Comparison of ENCODE assay signal across 9 mouse cellular contexts in genomic region chr1:127484188-127484587, GRCm38 (mm10).
A peak's percentile ranks its signal among the peaks of the same experiment; 100 is the strongest.
DNase-seq lines count a peak whose midpoint lies in the region; ATAC-seq and TF ChIP-seq lines count a peak whose summit lies in the region.
"Had no signal": no experiment of that assay in that cellular context is flagged by ENCODE, and none has a peak within 500 bp of the region (broad histone marks: within the 10 kb centered on the region; RNA-seq: fewer than 3 reads in every experiment).

No protein-coding gene starts in this region.

- no peak for TF ChIP-seq EP300 in stomach, postnatal 0 days (optimal IDR thresholded peaks at IDR 0.05)

- no peaks in the 10 kb centered on the region for H3K9me3 ChIP-seq in hindbrain, embryonic 14.5 days (ENCODE audit: control insufficient read depth, low read length)
- no peaks in the 10 kb centered on the region for H3K9me3 ChIP-seq in hindbrain, embryonic 10.5 days
- H3K9me3 ChIP-seq in neural tube, embryonic 13.5 days: no peaks in the 10 kb centered on the region
- no peaks in the 10 kb centered on the region for H3K9me3 ChIP-seq in neural tube, embryonic 15.5 days (replicated peaks)
- H3K9me3 ChIP-seq in stomach, postnatal 0 days (ENCODE audit: control insufficient read depth, low read length): no peaks in the 10 kb centered on the region
- H3K9me3 ChIP-seq: heart, embryonic 15.5 days had no signal

- peak; percentile 29; the same call in 1 of the 2 replicates for ATAC-seq in hindbrain, embryonic 14.5 days (ENCODE audit: low FRiP score)
- 0 out of 2 replicates have a peak, but pooled peaks have one; percentile 15 for ATAC-seq in neural tube, embryonic 13.5 days (ENCODE audit: low read depth)
- no peak for ATAC-seq in neural tube, embryonic 15.5 days (ENCODE audit: low FRiP score)
- ATAC-seq in stomach, postnatal 0 days (ENCODE audit: low FRiP score, low TSS enrichment): no peak

- no peaks in the 10 kb centered on the region for H3K27me3 ChIP-seq in hindbrain, embryonic 14.5 days (ENCODE audit: control insufficient read depth, insufficient read depth, low read length)
- no peaks in the 10 kb centered on the region for H3K27me3 ChIP-seq in hindbrain, embryonic 10.5 days (ENCODE audit: insufficient read depth, poor library complexity, severe bottlenecking)
- H3K27me3 ChIP-seq in neural tube, embryonic 13.5 days: no peaks in the 10 kb centered on the region
- H3K27me3 ChIP-seq in neural tube, embryonic 15.5 days (replicated peaks): no peaks in the 10 kb centered on the region
- no peaks in the 10 kb centered on the region for H3K27me3 ChIP-seq in stomach, postnatal 0 days (ENCODE audit: control insufficient read depth, insufficient read depth, low read length)
- no peaks in the 10 kb centered on the region for H3K27me3 ChIP-seq in cerebellum, adult 2 months (ENCODE audit: control insufficient read depth, insufficient read depth, low read length)
- H3K27me3 ChIP-seq: heart, embryonic 15.5 days had no signal

- no peak for TF ChIP-seq POLR2A in cerebellum, adult 2 months (IDR thresholded peaks at IDR 0.05; ENCODE audit: borderline replicate concordance, insufficient read depth, low read length)

- no peaks in the 10 kb centered on the region for H3K4me1 ChIP-seq in hindbrain, embryonic 14.5 days (replicated peaks; ENCODE audit: control insufficient read depth, insufficient read depth, low read length)
- H3K4me1 ChIP-seq in hindbrain, embryonic 10.5 days (replicated peaks): no peaks in the 10 kb centered on the region
- H3K4me1 ChIP-seq in neural tube, embryonic 13.5 days (replicated peaks): no peaks in the 10 kb centered on the region
- H3K4me1 ChIP-seq in neural tube, embryonic 15.5 days: no peaks in the 10 kb centered on the region
- H3K4me1 ChIP-seq in stomach, postnatal 0 days (replicated peaks; ENCODE audit: control insufficient read depth, insufficient read depth): no peaks in the 10 kb centered on the region
- no peaks in the 10 kb centered on the region for H3K4me1 ChIP-seq in cerebellum, adult 2 months (ENCODE audit: control insufficient read depth, insufficient read depth, low read length)
- H3K4me1 ChIP-seq: heart, embryonic 15.5 days had no signal

- DNase-seq in hindbrain, embryonic 14.5 days (ENCODE audit: low spot score): no peak
- DNase-seq in hindbrain, embryonic 10.5 days (ENCODE audit: low spot score): no peak
- peak; percentile 9 to 10 for DNase-seq in adrenal gland, postnatal 36 days
- no peak for DNase-seq in stomach, postnatal 0 days (ENCODE audit: low spot score)
- no peak for DNase-seq in cerebellum, adult 2 months
- no peak for DNase-seq in thymus, adult 18-20 months

- no peak overlapping the region for H3K4me3 ChIP-seq in hindbrain, embryonic 14.5 days (replicated peaks; ENCODE audit: low read length)
- no peak overlapping the region for H3K4me3 ChIP-seq in hindbrain, embryonic 10.5 days
- H3K4me3 ChIP-seq in neural tube, embryonic 13.5 days: no peak overlapping the region
- no peak overlapping the region for H3K4me3 ChIP-seq in neural tube, embryonic 15.5 days (replicated peaks)
- no peak overlapping the region for H3K4me3 ChIP-seq in stomach, postnatal 0 days (ENCODE audit: low read depth, low read length)
- no peak overlapping the region for H3K4me3 ChIP-seq in cerebellum, adult 2 months (replicated peaks; ENCODE audit: insufficient read depth, low read depth, low read length)
- H3K4me3 ChIP-seq: heart, embryonic 15.5 days had no signal

- H3K4me2 ChIP-seq in hindbrain, embryonic 14.5 days (replicated peaks): no peak overlapping the region
- no peak overlapping the region for H3K4me2 ChIP-seq in neural tube, embryonic 13.5 days
- no peak overlapping the region for H3K4me2 ChIP-seq in neural tube, embryonic 15.5 days
- H3K4me2 ChIP-seq in stomach, postnatal 0 days (replicated peaks; ENCODE audit: low read depth): no peak overlapping the region
- H3K4me2 ChIP-seq: heart, embryonic 15.5 days had no signal

- H3K9ac ChIP-seq in hindbrain, embryonic 14.5 days: no peak overlapping the region
- no peak overlapping the region for H3K9ac ChIP-seq in neural tube, embryonic 13.5 days
- H3K9ac ChIP-seq in neural tube, embryonic 15.5 days (replicated peaks): no peak overlapping the region
- no peak overlapping the region for H3K9ac ChIP-seq in stomach, postnatal 0 days (ENCODE audit: low read length)
- H3K9ac ChIP-seq: heart, embryonic 15.5 days had no signal

- 92% methylated on average over 8 of the region's 8 CpGs for WGBS in hindbrain, embryonic 14.5 days
- 90% methylated on average over 8 of the region's 8 CpGs for WGBS in hindbrain, embryonic 10.5 days
- 95% methylated on average over 8 of the region's 8 CpGs for WGBS in neural tube, embryonic 13.5 days
- WGBS in neural tube, embryonic 15.5 days: 94% methylated on average over 8 of the region's 8 CpGs
- WGBS in stomach, postnatal 0 days: 92% methylated on average over 8 of the region's 8 CpGs
- WGBS in cerebellum, adult 2 months: 92% methylated on average over 8 of the region's 8 CpGs

- no peak overlapping the region for H3K27ac ChIP-seq in hindbrain, embryonic 14.5 days
- no peak overlapping the region for H3K27ac ChIP-seq in hindbrain, embryonic 10.5 days
- H3K27ac ChIP-seq in neural tube, embryonic 13.5 days (replicated peaks): no peak overlapping the region
- H3K27ac ChIP-seq in neural tube, embryonic 15.5 days (replicated peaks): no peak overlapping the region
- no peak overlapping the region for H3K27ac ChIP-seq in stomach, postnatal 0 days (replicated peaks)
- H3K27ac ChIP-seq in cerebellum, adult 2 months (ENCODE audit: insufficient read depth, low read length): no peak overlapping the region
- H3K27ac ChIP-seq: heart, embryonic 15.5 days had no signal

- peak; percentile 28; the same call in 1 of the 2 replicates for TF ChIP-seq CTCF in stomach, postnatal 0 days (IDR thresholded peaks at IDR 0.05; ENCODE audit: low read depth)
- TF ChIP-seq CTCF in cerebellum, adult 2 months (IDR thresholded peaks at IDR 0.05; ENCODE audit: borderline replicate concordance, insufficient read depth, low read depth, low read length): no peak

- H3K36me3 ChIP-seq in hindbrain, embryonic 14.5 days (replicated peaks; ENCODE audit: control insufficient read depth, insufficient read depth): peaks cover 7% of the 10 kb centered on the region; the same call in 1 of the 2 replicates
- H3K36me3 ChIP-seq in hindbrain, embryonic 10.5 days: peaks cover 15% of the 10 kb centered on the region
- peaks cover 30% of the 10 kb centered on the region; the same call in 1 of the 2 replicates for H3K36me3 ChIP-seq in neural tube, embryonic 13.5 days
- peaks cover 8% of the 10 kb centered on the region; the same call in 1 of the 2 replicates for H3K36me3 ChIP-seq in neural tube, embryonic 15.5 days
- no peaks in the 10 kb centered on the region; the same call in 1 of the 2 replicates for H3K36me3 ChIP-seq in stomach, postnatal 0 days (ENCODE audit: control insufficient read depth, insufficient read depth, low read length)

Comparison
In these comparisons a context has a peak if more than half of its experiments do, and no peak if none do; other contexts are left out.
1. ATAC-seq: peak in hindbrain, embryonic 14.5 days (single experiment) and neural tube, embryonic 13.5 days (single experiment); none in neural tube, embryonic 15.5 days (single experiment) and stomach, postnatal 0 days (single experiment).
2. DNase-seq: peak in adrenal gland, postnatal 36 days (2 of 2); none in hindbrain, embryonic 14.5 days (single experiment), hindbrain, embryonic 10.5 days (single experiment), stomach, postnatal 0 days (single experiment), cerebellum, adult 2 months (0 of 2) and thymus, adult 18-20 months (0 of 2).